Mouse (Mus musculus) retina, embryonic 14.5 days (tissue): ENCODE results near the gene Nxpe5.

Experiments
- DNase-seq: peaks from one replicate; pipeline ENCODE4 v3.0.0-alpha.2; 2015; ENCODE audit warnings: low spot score

The Nxpe5 gene

GRCm38 (mm10) chr5:138253061-138253460 lies 27.4 kb downstream of the Nxpe5 start:
- DNase-seq = no peak

- DNase-seq = peak; percentile 96
These were observed 29.8 kb downstream of the Nxpe5 start, which contains the start of gene Lamtor4 for GRCm38 (mm10) chr5:138255353-138256093. TSS of gene Lamtor4 (plus strand) at chr5:138255482.

- DNase-seq = no peak
These were observed 30.4 kb downstream of the Nxpe5 start for GRCm38 (mm10) chr5:138256094-138256467.

GRCm38 (mm10) chr5:138256966-138257584 lies 31.4 kb downstream of the Nxpe5 start:
- no peak for DNase-seq

- DNase-seq = no peak
These were observed 31.9 kb downstream of the Nxpe5 start for GRCm38 (mm10) chr5:138257585-138257978.

- DNase-seq = no peak
These were observed 32.4 kb downstream of the Nxpe5 start for GRCm38 (mm10) chr5:138258078-138258477.

GRCm38 (mm10) chr5:138258542-138258941 lies 32.8 kb downstream of the Nxpe5 start:
- DNase-seq = no peak

GRCm38 (mm10) chr5:138258993-138259392 lies 33.3 kb downstream of the Nxpe5 start:
- DNase-seq = no peak

GRCm38 (mm10) chr5:138260051-138260450 lies 34.4 kb downstream of the Nxpe5 start:
- DNase-seq = no peak

GRCm38 (mm10) chr5:138260834-138261233 lies 35.1 kb downstream of the Nxpe5 start:
- DNase-seq = no peak

GRCm38 (mm10) chr5:138262001-138262400 lies 36.3 kb downstream of the Nxpe5 start:
- no peak for DNase-seq

GRCm38 (mm10) chr5:138262582-138263240 lies 37.0 kb downstream of the Nxpe5 start:
- no peak for DNase-seq

GRCm38 (mm10) chr5:138263260-138264206 lies 37.8 kb downstream of the Nxpe5 start, which contains the start of gene BC037034:
TSS of gene BC037034 (minus strand) at chr5:138264033.
- peak; percentile 92 for DNase-seq

GRCm38 (mm10) chr5:138264207-138264578 lies 38.5 kb downstream of the Nxpe5 start:
- DNase-seq = no peak

- DNase-seq = no peak
These were observed 40.0 kb downstream of the Nxpe5 start for GRCm38 (mm10) chr5:138265712-138266111.

- no peak for DNase-seq
These were observed 41.4 kb downstream of the Nxpe5 start for GRCm38 (mm10) chr5:138267114-138267513.

GRCm38 (mm10) chr5:138268980-138269379 lies 43.3 kb downstream of the Nxpe5 start:
- no peak for DNase-seq

GRCm38 (mm10) chr5:138271232-138271631 lies 45.5 kb downstream of the Nxpe5 start:
- DNase-seq = no peak

GRCm38 (mm10) chr5:138272409-138272923 lies 46.8 kb downstream of the Nxpe5 start, which contains the start of gene Gal3st4:
TSS of gene Gal3st4 (minus strand) at chr5:138272840.
- DNase-seq = peak; percentile 68

GRCm38 (mm10) chr5:138274186-138274585 lies 48.5 kb downstream of the Nxpe5 start:
- DNase-seq = no peak

- DNase-seq = peak; percentile 46
These were observed 49.7 kb downstream of the Nxpe5 start for GRCm38 (mm10) chr5:138275216-138276050.
